Mouse (Mus musculus): ENCODE measurements around the gene Pus7.

Gene Pus7

DNA sequence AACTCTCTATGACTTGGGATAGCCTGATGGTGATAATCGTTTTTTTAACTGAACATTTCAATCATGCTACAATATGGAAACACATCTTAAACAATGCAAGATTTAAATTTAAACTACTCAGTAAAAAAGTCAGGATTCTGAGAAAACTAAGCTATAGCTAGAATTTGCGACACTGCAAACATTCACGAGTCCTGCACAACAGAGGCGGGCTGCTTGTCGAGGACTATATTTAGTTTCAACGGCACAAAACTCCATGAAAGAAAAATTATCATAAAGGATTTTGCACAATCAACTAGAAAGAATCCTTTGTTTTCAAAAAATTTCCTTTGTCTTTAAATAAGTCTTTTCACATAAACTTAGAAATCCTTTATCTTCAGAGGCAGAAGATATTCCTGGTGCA is 21.0 kb downstream of the Pus7 start:
- in situ Hi-C loops (cut with MboI; ENCODE audit: low pct_unique_long_range_greater_than_20kb in 1 of 2, low sequenced_read_pairs in 2 of 2, unreplicated experiment in 1 of 2): no loop called here

DNA sequence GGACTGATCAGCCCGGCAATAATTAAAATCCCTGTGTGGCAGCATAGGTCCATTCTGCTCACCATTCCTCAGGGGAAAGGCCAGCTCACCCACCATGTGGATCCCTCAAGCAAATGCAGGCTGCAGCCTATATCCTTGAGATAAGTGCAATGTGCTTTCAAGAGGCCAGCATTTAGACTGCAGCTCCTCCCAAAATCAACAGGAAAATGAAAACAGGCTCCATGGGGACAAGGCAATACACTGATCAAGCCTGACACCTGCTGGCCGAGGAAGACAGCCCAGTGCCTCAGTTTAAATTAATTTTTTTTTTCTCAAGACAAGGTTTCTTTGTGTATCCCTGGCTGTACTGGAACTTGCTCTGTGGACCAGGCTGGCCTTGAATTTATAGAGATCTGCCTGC is 24.9 kb downstream of the Pus7 start:
- in situ Hi-C loops (cut with MboI; ENCODE audit: low pct_unique_long_range_greater_than_20kb in 1 of 2, low sequenced_read_pairs in 2 of 2, unreplicated experiment in 1 of 2): no loop called here

DNA sequence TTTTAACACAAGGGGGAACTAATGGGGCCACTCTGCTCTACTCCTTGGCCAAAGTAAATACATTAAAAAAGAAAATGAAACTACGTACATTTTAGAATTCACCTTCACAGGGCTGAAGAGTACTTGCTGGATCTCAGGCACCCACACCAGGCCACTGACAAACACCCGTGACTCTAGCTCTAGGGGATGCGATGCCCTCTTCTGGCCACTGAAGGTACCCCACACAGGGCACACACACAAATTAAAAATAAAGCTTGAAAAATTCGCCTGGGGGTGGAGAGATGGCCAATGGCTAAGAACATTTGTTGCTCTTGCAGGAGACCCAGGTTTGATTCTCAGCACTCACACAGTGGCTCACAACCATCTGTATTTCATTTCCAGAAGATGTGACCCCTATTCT is 27.1 kb downstream of the Pus7 start:
- in situ Hi-C loops (cut with MboI; ENCODE audit: low pct_unique_long_range_greater_than_20kb in 1 of 2, low sequenced_read_pairs in 2 of 2, unreplicated experiment in 1 of 2): no loop called here

DNA sequence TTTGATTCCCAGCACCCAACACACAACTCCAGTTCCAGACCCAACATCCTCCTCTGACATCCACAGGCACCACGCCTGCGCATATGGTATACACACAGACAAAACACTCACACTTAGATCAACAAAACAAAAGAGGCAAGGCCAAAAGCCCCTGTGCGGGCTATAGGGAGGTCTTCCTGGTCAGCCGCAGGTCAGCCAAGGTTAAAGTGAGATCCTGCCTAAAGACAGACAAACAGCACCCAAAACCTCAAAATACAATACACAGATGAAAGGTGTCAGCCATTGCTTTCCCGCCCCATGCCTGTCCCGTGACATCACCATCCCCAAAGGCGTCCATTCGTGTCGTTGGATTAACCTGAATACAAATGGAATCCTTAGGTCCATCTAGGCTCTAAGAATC is 27.9 kb downstream of the Pus7 start:
- in situ Hi-C loops (cut with MboI; ENCODE audit: low pct_unique_long_range_greater_than_20kb in 1 of 2, low sequenced_read_pairs in 2 of 2, unreplicated experiment in 1 of 2): no loop called here

DNA sequence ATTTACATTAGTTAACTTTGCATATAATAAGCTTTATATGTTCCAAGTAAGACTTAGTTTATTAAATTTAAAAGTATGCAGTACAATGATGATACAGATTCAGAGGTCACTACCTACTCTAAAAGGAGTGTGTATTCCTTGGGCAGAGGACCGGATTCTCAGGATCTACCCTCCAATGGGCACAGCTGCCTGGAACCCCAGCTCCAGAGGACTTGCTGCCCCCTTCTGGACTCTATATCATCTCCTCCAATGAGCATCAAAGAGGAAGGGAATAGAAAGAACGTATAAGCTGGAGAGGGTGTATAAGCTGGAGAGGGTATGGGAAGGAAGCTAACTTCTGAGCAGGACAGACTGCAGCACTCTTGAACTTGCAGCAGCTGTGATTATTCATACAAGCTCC is 33.6 kb downstream of the Pus7 start:
- in situ Hi-C loops (cut with MboI; ENCODE audit: low pct_unique_long_range_greater_than_20kb in 1 of 2, low sequenced_read_pairs in 2 of 2, unreplicated experiment in 1 of 2): no loop called here

DNA sequence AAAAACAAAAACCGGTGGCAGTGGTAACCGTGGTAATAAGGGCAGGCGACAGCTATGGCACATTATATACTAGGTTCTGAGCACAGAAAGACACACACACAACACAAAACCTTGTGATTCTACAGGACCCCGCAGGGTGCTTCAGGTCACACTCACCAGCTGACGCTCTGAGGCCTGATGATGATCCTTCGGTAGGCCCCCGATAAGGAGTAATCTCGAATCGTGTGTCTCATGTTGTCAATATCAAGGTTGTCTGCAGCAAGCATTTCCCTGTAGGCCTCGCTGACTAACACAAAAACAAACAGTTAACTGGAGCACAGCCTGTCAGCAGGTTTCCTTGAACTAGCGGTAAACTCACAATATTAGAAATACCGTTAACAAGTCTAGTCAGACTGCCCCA is 40.2 kb downstream of the Pus7 start:
- in situ Hi-C loops (cut with MboI; ENCODE audit: low pct_unique_long_range_greater_than_20kb in 1 of 2, low sequenced_read_pairs in 2 of 2, unreplicated experiment in 1 of 2): no loop called here

DNA sequence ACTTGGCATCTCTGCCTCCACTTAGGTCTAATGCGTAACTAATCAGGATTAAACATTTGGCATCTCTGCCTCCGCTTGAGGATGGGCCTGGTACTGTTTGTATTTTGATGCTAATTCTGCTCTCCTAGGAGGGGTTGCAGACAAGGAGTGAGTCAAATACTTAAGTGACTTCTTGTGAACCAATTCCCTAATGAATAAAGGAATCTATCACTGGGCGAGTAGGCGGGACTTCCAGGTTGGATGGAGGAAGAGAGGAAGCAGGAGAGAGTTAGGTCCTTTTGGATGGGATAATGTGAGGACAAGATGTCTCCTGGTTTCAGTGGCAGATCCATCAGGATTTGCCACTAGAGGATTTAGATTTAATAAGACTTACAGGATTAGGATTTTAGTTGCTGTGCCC is 46.4 kb downstream of the Pus7 start:
- in situ Hi-C loops (cut with MboI; ENCODE audit: low pct_unique_long_range_greater_than_20kb in 1 of 2, low sequenced_read_pairs in 2 of 2, unreplicated experiment in 1 of 2): no loop called here

DNA sequence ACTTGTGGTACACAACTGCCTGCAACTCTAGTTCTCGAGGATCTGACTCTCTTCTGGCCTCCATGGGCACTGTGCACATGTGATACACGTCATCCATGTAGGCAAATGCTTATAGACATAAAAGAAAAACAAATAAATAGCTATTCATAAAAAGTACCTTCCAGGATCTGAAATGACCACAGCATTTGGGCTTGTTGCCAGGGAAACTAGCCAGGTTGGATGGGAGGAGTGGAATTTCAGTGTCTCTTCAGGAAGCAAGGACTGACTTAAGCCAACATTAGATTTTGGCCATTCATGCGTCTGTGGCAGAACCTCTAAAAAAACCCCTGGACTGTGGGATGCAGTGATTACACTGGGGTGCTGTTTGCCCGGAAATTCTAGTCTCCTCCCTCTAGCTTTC is 47.1 kb downstream of the Pus7 start:
- in situ Hi-C loops (cut with MboI; ENCODE audit: low pct_unique_long_range_greater_than_20kb in 1 of 2, low sequenced_read_pairs in 2 of 2, unreplicated experiment in 1 of 2): no loop called here

DNA sequence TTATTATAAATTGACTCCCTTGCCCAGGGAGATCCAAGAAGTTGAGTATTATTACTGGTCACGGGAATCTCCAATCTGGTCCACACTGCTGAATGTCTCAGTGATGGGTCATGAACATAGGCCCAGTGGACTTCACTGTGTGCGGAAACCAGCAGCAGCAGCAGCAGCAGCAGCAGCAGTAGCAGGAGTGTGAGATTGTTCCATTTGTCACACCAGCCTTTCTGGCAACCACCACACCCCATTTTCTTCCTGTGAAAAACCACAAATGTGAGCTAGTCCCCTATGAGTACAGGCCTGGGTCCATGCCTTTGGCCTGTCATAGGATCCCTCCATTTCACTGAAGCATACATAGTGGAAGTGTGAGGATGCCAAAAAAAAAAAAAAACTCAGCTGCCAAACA is 61.6 kb downstream of the Pus7 start:
- in situ Hi-C loops (cut with MboI; ENCODE audit: low pct_unique_long_range_greater_than_20kb in 1 of 2, low sequenced_read_pairs in 2 of 2, unreplicated experiment in 1 of 2): no loop called here

DNA sequence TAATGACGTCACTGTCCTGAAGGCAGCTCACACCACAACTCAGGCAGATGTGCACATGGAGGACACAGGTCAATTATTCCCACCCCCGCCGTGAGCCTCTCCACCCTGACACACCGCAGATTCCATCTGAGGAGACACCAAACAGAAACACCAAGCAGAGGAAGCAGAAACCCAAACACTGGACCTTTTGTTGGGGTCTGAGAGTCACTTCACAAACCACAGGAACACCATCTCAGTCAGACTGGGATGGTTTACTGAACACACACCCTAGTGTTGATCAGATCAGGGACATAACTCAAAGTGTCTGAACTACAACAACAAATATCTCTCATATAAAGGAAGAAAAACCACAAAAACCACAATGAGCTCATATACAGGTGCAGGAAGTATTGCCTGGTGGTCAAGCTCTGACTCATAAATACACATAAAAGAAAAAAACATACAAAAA is 64.6 kb downstream of the Pus7 start:
- in situ Hi-C loops (cut with MboI; ENCODE audit: low pct_unique_long_range_greater_than_20kb in 1 of 2, low sequenced_read_pairs in 2 of 2, unreplicated experiment in 1 of 2): no loop called here

DNA sequence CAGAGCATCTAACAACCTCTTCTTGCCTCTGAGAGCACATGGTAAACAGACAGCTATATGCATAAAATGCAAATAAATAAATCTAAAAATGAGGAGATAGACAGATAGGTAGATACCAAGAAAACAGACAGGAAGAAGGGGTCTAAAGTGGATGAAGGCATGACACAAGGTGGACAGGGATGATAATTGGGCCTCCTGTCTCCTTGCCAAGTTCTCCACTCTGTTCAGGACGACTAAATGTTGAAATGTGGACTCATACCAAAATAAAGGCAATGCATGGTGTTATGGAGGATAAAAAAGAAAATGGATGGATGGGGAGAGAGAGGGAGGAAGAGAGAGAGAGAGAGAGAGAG is 65.4 kb downstream of the Pus7 start:
- in situ Hi-C loops (cut with MboI; ENCODE audit: low pct_unique_long_range_greater_than_20kb in 1 of 2, low sequenced_read_pairs in 2 of 2, unreplicated experiment in 1 of 2): no loop called here

DNA sequence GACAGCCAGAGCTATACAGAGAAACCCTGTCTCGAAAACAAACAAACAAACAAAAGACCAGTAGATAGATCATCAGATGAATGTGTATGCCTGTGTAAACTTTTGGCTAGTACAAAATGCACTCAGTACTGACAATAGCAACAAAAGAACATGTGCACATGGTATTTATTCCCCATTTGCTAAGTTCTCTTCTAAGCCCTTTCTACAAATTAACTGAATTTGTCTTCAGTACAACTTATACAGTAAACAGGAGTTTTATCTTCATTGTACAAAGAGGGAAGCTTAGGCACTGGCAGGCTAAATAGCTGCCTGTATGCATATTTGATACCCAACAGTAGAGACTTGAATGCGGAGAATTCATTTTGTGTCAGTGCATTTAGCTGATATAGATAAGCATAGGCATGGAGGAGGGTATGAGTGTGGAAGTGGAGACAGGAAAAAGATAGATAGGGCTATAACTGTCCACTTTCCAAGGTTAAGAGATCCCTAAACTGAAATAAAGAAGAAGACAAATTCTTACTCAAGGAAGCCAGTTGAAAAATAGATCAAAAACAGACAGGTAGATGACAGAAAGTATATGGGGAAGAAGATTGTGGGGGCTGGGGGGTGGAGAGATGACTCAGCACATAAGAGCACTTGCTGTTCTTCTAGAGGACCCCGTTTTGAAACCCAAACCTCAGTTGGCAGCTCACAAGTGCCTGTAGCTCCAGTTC is 65.9 kb downstream of the Pus7 start:
- in situ Hi-C loops (cut with MboI; ENCODE audit: low pct_unique_long_range_greater_than_20kb in 1 of 2, low sequenced_read_pairs in 2 of 2, unreplicated experiment in 1 of 2): no loop called here

DNA sequence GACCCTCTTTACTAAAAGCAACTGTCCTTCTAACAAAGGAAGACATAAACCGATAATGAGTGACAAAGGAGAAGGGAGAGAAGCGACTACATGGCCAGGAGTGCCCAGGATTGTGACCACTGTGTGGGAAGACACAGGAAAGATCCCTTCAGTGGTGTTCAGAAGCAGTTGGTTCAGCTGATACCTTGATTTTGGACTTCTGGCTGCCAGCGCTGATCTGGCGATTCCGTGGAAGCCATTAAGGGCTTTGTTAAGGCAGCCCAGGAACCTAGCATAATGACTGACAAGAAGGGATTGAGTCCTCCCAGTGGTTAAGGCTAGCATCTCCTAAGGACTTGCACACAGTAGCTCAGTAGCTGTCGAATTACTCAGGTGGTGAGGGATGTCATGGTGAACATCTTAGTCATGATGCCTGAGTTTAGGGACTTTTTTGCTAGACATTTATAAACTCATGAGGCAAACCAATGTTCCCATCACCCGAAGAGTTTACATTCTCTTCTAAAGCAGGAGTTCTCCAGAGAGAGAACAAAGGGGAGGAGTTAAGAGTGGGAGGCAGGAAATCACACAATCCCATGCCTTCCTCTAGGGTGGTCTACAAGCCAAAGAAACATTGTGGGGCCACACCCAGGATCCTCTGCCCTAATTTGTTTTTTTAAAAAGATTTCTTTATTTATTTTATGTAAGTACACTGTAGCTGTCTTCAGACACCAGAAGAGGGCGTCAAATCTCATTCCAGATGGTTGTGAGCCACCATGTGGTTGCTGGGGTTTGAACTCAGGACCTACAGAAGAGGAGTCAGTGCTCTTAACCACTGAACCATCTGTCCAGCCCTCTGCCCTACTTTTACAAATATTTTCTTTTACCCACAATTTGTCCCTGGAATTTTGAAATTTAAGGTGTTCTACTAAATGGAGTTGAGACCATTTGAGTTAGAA is 69.8 kb downstream of the Pus7 start:
- in situ Hi-C loops (cut with MboI; ENCODE audit: low pct_unique_long_range_greater_than_20kb in 1 of 2, low sequenced_read_pairs in 2 of 2, unreplicated experiment in 1 of 2): loop anchor here (5.0 kb wide), 1 partner anchor 139 kb away; no protein-coding TSS in a partner anchor

DNA sequence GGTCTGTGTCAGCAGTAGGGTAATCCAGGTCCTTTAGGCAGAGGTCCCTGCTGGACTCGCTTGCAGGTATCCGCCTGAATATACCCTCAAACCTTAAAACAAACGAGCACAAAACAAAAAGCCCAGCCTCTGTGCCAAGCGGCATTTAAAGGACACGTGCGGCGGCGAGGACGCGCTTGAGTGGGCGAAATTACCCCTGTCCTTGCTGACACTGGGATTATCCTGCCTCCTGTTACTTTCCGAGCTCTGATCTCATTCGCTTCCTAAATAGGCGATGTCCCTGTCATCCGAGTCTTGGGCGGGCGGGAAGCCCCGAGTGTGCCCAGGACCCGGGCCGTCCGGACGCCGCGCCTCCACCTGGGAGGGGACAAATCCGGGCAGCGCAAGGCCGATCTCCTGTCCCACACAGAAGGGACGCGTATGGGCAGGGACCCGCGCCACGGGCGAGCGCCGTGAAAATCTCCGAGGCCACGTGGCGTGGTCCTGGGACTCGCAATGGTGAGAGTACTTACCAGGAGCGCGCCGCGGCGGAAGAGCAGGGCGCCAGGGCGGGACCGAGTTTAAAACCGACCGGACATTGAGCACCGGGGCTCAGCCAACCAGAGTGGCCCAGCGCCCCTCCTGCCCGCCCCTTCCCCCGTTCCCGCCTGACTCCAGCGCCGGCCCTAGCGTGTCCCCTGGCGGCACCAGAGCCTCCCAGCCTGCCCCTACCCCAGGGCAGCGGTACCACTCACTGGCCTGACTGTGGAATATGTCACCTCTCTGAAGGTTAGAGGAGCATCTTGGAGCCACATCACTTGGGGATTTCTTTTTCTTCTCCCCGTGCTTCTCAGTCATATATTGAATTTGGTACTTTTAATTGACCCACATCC is 71.1 kb downstream of the Pus7 start:
- in situ Hi-C loops (cut with MboI; ENCODE audit: low pct_unique_long_range_greater_than_20kb in 1 of 2, low sequenced_read_pairs in 2 of 2, unreplicated experiment in 1 of 2): loop anchor here (5.0 kb wide), 1 partner anchor 140 kb away; no protein-coding TSS in a partner anchor

DNA sequence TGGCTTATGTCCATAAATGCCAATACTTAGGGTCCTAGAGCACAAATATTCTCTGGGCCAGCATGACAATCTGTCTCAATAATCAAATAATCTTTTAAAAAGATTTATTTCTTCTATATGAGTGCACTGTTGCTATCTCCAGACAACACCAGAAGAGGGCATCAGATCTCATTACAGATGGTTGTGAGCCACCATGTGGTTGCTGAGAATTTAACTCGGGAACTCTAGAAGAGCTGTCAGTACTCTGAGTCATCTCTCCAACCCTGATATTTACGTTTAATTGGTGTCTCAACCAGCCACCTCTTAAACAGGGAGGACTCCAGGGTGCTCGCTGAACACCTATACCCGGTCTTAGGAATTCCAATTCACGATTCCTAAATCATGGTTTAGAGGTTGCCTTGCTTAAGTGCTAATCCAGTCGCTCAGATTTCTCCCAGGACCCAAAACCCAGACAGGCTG is 71.8 kb downstream of the Pus7 start:
- in situ Hi-C loops (cut with MboI; ENCODE audit: low pct_unique_long_range_greater_than_20kb in 1 of 2, low sequenced_read_pairs in 2 of 2, unreplicated experiment in 1 of 2): loop anchor here (5.0 kb wide), 1 partner anchor 141 kb away; no protein-coding TSS in a partner anchor

DNA sequence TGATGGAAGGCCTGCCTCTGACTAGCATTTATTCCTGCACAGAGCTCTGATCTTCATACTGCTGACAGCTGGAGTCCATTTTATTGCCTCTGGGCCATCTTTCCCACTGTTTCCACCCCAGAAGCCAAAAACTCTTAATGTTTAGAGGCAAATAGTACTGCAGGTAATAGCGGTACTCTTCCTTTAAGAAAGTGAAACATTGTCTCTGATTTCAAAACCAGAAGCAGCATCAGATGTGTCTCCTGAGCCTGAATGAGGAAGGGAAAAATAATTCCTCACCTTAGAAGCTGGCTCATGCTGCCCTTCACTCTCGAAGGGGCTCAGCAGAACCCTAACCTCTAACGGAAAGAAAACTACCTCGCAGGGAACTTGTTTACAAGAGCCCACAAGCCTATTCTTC is 72.3 kb downstream of the Pus7 start:
- in situ Hi-C loops (cut with MboI; ENCODE audit: low pct_unique_long_range_greater_than_20kb in 1 of 2, low sequenced_read_pairs in 2 of 2, unreplicated experiment in 1 of 2): loop anchor here (5.0 kb wide), 1 partner anchor 141 kb away; no protein-coding TSS in a partner anchor

DNA sequence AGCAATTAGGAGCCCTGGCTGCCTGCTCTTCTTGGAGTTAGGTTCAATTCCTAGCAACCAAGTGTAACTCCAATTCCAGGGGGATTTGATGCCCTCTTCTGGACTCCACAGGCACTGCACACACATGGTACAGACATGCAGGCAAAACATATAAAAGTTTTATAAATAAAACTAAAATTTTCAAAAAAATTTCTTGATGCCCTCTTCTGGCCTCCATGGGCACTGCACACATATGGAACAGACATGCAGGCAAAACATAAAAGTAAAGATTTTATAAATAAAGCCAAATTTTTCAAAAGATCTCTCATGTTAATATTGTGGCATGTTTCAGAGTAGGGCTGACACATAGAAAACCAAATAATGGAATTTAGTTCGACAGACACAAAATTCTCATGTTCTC is 73.8 kb downstream of the Pus7 start:
- in situ Hi-C loops (cut with MboI; ENCODE audit: low pct_unique_long_range_greater_than_20kb in 1 of 2, low sequenced_read_pairs in 2 of 2, unreplicated experiment in 1 of 2): loop anchor here (5.0 kb wide), 1 partner anchor 143 kb away; no protein-coding TSS in a partner anchor

Data from mouse embryonic stem cell (cell line).